Mouse (Mus musculus): Measurements from ENCODE around the gene Dnal1. TPM values are rescaled to one million over a fixed set of nuclear protein-coding genes. Genes with fewer than 3 reads are reported as not detected.
A peak's percentile ranks its signal among the peaks of the same experiment; 100 is the strongest.
"Not testable (repeated sequence)": the region's sequence is repeated elsewhere in the genome, so short reads cannot be mapped to it uniquely, and the experiment has no call there.

Dnal1 gene
- total and polyA plus RNA-seq, 2 experiments from 2014 or later: 9.7 to 10.9 TPM

GRCm38 (mm10) chr12:84100604-84101492, 13.3 kb upstream of the Dnal1 start, which contains the start of gene Acot6:
TSS of gene Acot6 (plus strand) at chr12:84100654.
- H3K27me3 ChIP-seq (ENCODE audit: insufficient read depth, low read length); H3K4me1 ChIP-seq (ENCODE audit: insufficient read depth, low read length); H3K36me3 ChIP-seq (ENCODE audit: insufficient read depth, low read length); H3K9me3 ChIP-seq (ENCODE audit: low read length): not testable (repeated sequence)
- under 1% methylated on average over 49 of the region's 80 CpGs for WGBS
- DNase-seq (ENCODE audit: low spot score) (peak; percentile 71), ATAC-seq (peak; percentile 87)
- Histone ChIP-seq H3K4me2 (ENCODE audit: low read depth, low read length) (peak within 1 kb of the TSS; percentile 63), H3K27ac (peak within 1 kb of the TSS; percentile 71), H3K9ac (replicated peaks; ENCODE audit: low read length) (peak within 1 kb of the TSS; percentile 61), H3K4me3 (ENCODE audit: low read length) (peak within 1 kb of the TSS; percentile 43)
- peak; percentile 6; the same call in 1 of the 2 replicates for TF ChIP-seq CTCF (IDR thresholded peaks at IDR 0.05; ENCODE audit: low read depth)

DNA sequence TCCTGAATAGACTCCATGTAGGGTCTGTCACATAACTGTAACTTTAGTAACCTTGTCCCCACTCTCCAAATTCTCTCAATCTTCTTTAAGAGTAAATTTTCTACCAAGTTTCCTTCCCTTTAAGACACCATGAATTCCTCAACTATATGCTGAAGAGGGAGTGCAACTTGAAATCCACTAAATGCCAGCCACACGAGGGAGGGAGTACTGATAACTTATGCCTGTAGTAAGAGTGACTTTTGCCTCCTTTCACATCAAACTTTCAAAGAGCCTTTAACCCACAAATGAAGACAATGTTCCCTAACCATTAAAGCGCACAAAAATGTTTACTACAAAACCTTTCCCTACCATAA, 12.7 kb upstream of the Dnal1 start:
- DNase-seq (ENCODE audit: low spot score): no peak
- Histone ChIP-seq H3K9me3 (ENCODE audit: low read length) (no peaks in the 10 kb centered on the region), H3K36me3 (ENCODE audit: insufficient read depth, low read length) (no peaks in the 10 kb centered on the region), H3K9ac (replicated peaks; ENCODE audit: low read length) (peak overlapping the region; percentile 61; the same call in 1 of the 2 replicates), H3K4me3 (ENCODE audit: low read length) (peak overlapping the region; percentile 43), H3K4me1 (ENCODE audit: insufficient read depth, low read length) (no peaks in the 10 kb centered on the region), H3K27ac (peak overlapping the region; percentile 71), H3K4me2 (ENCODE audit: low read depth, low read length) (peak overlapping the region; percentile 63), H3K27me3 (ENCODE audit: insufficient read depth, low read length) (no peaks in the 10 kb centered on the region)
- 50% methylated on average over 2 of the region's 2 CpGs for WGBS
- no peak for ATAC-seq
- no peak for TF ChIP-seq CTCF (IDR thresholded peaks at IDR 0.05; ENCODE audit: low read depth)

GRCm38 (mm10) chr12:84107012-84107411, 7.2 kb upstream of the Dnal1 start:
- no peak for TF ChIP-seq CTCF (IDR thresholded peaks at IDR 0.05; ENCODE audit: low read depth)
- H3K36me3 ChIP-seq (ENCODE audit: insufficient read depth, low read length): no peaks in the 10 kb centered on the region
- WGBS: 83% methylated on average over 3 of the region's 3 CpGs
- no peaks in the 10 kb centered on the region for H3K4me1 ChIP-seq (ENCODE audit: insufficient read depth, low read length)
- ATAC-seq (no peak), DNase-seq (ENCODE audit: low spot score) (no peak)
- H3K27ac ChIP-seq: no peak overlapping the region
- no peak overlapping the region for H3K4me3 ChIP-seq (ENCODE audit: low read length)
- no peak overlapping the region for H3K9ac ChIP-seq (replicated peaks; ENCODE audit: low read length)
- no peak overlapping the region for H3K4me2 ChIP-seq (ENCODE audit: low read depth, low read length)
- H3K9me3 ChIP-seq (ENCODE audit: low read length): no peaks in the 10 kb centered on the region
- H3K27me3 ChIP-seq (ENCODE audit: insufficient read depth, low read length): no peaks in the 10 kb centered on the region

DNA sequence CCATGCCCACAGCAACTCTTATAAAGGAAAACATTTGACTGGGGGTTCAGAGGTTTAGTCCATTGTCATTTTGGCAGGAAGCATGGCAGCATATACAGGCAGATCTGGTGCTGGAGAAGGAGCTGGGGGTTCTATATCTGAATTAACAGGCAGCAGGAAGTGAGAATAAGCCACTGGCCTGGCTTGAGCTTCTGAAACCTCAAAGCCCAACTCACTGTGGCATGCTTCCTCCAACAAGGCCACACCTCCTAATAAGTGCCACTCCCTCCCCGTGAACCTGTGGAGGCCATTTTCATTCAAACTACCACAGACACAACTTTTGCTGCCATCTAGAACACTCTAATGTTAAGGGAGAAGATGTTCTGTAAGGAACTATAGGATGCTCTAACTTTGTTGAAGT, 6.5 kb upstream of the Dnal1 start:
- no peaks in the 10 kb centered on the region for H3K4me1 ChIP-seq (ENCODE audit: insufficient read depth, low read length)
- TF ChIP-seq CTCF (IDR thresholded peaks at IDR 0.05; ENCODE audit: low read depth): no peak
- no peak for DNase-seq (ENCODE audit: low spot score)
- no peak overlapping the region for H3K4me2 ChIP-seq (ENCODE audit: low read depth, low read length)
- no peaks in the 10 kb centered on the region for H3K9me3 ChIP-seq (ENCODE audit: low read length)
- WGBS: 79% methylated on average over 1 of the region's 1 CpGs
- H3K36me3 ChIP-seq (ENCODE audit: insufficient read depth, low read length): no peaks in the 10 kb centered on the region
- no peak overlapping the region for H3K9ac ChIP-seq (replicated peaks; ENCODE audit: low read length)
- ATAC-seq: no peak
- H3K27me3 ChIP-seq (ENCODE audit: insufficient read depth, low read length): no peaks in the 10 kb centered on the region
- H3K27ac ChIP-seq: no peak overlapping the region
- H3K4me3 ChIP-seq (ENCODE audit: low read length): no peak overlapping the region

DNA sequence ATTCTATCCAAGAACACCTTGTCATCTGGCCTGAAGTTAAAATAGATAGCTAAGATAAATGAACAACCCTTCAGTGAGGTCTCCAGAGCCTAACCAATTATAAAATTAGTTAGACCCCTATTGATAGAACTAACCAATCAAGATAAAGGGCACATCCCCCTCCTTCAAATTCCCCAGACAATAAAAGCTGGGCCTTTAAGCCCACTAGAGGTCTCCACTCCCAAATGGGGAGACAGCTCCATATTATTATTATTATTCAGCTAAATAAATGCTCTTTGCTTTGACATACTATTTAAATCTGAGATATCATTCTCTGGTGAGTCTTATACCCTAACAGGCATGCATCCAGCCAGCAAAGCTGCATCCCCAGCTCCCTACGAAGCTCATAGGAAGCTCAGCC, 4.2 kb upstream of the Dnal1 start:
- Histone ChIP-seq H3K9ac (replicated peaks; ENCODE audit: low read length) (no peak overlapping the region), H3K4me2 (ENCODE audit: low read depth, low read length) (no peak overlapping the region), H3K4me1 (ENCODE audit: insufficient read depth, low read length) (0 out of 2 replicates have a peak, but pooled peaks cover 2% of the 10 kb centered on the region), H3K9me3 (ENCODE audit: low read length) (no peaks in the 10 kb centered on the region), H3K4me3 (ENCODE audit: low read length) (no peak overlapping the region), H3K27ac (no peak overlapping the region), H3K27me3 (ENCODE audit: insufficient read depth, low read length) (no peaks in the 10 kb centered on the region), H3K36me3 (ENCODE audit: insufficient read depth, low read length) (no peaks in the 10 kb centered on the region)
- no peak for ATAC-seq
- no peak for DNase-seq (ENCODE audit: low spot score)
- no peak for TF ChIP-seq CTCF (IDR thresholded peaks at IDR 0.05; ENCODE audit: low read depth)
- WGBS: 78% methylated on average over 1 of the region's 1 CpGs

DNA sequence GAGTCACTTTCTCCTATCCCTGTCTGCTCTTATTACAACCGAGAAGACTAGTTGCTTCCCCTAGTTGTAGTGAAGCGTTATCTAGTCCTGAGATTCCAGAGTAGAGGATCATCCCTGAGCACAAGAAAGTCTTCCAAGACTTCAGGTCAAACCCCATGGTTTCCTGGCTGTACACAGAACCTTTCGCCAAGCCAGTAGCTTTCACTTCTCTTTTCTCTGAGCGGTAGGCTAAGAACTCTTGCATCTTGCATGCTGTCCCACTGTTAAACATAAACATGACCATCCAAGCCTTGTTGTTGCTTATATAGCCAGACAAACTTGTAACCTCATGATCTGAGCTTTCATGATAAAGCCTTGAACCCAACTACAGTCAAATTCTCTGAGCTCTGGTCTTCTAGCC, 3.4 kb upstream of the Dnal1 start:
- H3K9ac ChIP-seq (replicated peaks; ENCODE audit: low read length): no peak overlapping the region
- 96% methylated on average over 4 of the region's 4 CpGs for WGBS
- no peak for DNase-seq (ENCODE audit: low spot score)
- peaks cover 5% of the 10 kb centered on the region; the same call in 1 of the 2 replicates for H3K4me1 ChIP-seq (ENCODE audit: insufficient read depth, low read length)
- H3K4me3 ChIP-seq (ENCODE audit: low read length): no peak overlapping the region
- H3K27me3 ChIP-seq (ENCODE audit: insufficient read depth, low read length): no peaks in the 10 kb centered on the region
- no peak for ATAC-seq
- H3K27ac ChIP-seq: no peak overlapping the region
- H3K9me3 ChIP-seq (ENCODE audit: low read length): no peaks in the 10 kb centered on the region
- no peak overlapping the region for H3K4me2 ChIP-seq (ENCODE audit: low read depth, low read length)
- no peaks in the 10 kb centered on the region for H3K36me3 ChIP-seq (ENCODE audit: insufficient read depth, low read length)
- TF ChIP-seq CTCF (IDR thresholded peaks at IDR 0.05; ENCODE audit: low read depth): no peak

DNA sequence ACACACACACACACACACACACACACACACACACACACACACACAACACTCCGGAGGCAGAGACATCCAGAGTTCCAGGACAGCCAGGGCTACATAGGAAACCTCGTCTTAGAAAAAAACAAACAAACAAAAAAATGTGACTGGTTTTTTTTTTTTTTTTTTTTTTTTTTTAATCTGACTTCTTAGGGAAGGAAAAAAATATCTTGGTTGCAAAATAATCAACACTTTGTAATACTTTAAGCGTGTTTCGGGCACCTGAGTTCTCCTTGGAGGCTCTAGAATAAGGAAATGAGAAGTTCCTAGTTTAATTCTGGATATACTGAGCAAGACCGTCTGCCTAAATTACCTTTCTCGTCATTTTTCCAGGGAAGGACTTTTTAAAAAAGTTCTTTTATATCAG, 490 bp upstream of the Dnal1 start:
- WGBS: 45% methylated on average over 6 of the region's 6 CpGs
- no peak overlapping the region for H3K9ac ChIP-seq (replicated peaks; ENCODE audit: low read length)
- H3K27me3 ChIP-seq (ENCODE audit: insufficient read depth, low read length): no peaks in the 10 kb centered on the region
- no peaks in the 10 kb centered on the region for H3K36me3 ChIP-seq (ENCODE audit: insufficient read depth, low read length)
- peak overlapping the region; percentile 91 for H3K4me3 ChIP-seq (ENCODE audit: low read length)
- no peaks in the 10 kb centered on the region for H3K9me3 ChIP-seq (ENCODE audit: low read length)
- peak overlapping the region; percentile 83 for H3K4me2 ChIP-seq (ENCODE audit: low read depth, low read length)
- ATAC-seq (no peak), DNase-seq (ENCODE audit: low spot score) (no peak)
- no peak for TF ChIP-seq CTCF (IDR thresholded peaks at IDR 0.05; ENCODE audit: low read depth)
- peaks cover 5% of the 10 kb centered on the region; the same call in 1 of the 2 replicates for H3K4me1 ChIP-seq (ENCODE audit: insufficient read depth, low read length)
- H3K27ac ChIP-seq: no peak overlapping the region
